Mouse (Mus musculus): ENCODE measurements at regions not wholly inside any gene's neighbourhood (a gene's known extent, or its start where the extent isn't known, plus 50 kb on each side); places are given as distances from the start of the nearest gene placed in this dataset.

DNA sequence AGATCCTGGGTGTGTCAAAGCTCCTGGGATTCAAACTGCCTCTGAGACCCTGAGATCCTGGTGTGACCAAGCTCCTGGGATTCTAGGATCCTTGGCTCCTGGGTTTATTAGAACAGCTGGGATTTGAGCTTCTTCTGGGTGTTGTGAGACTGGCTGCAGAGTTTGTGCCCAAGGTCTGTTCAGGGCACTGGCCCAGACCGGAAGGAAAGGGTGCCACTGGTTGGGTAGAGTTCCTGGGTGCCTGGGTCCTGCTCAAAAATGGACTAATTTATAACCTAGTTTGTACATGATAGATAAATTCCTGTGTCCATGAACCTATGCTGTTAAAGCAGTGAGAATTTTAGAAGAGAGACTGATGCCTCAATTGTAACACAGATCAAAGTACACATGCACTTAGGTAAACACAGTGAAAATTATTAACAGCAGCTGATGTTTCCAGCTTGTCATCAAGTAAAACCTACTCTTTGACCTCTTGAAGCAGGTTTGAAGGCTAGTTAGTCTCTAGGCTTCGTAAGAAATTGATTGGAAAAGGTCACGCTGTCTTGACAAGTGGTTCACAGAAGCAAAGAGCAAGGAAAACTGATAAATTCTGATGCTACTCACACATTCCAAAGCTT is 561.2 kb downstream of the 1700064H15Rik start:
- DNase-seq (ENCODE audit: low read depth, low spot score) = no peak

Data from R1 (cell line).